Mouse (Mus musculus): ENCODE data around the gene Gm37240. TPM values are rescaled to one million over a fixed set of nuclear protein-coding genes. Genes with fewer than 3 reads are reported as not detected.

The Gm37240 gene
- total RNA-seq, 1 experiment, result 1.2 TPM

GRCm38 (mm10) chr3:85878911-85879310 is 8.4 kb downstream of the Gm37240 start:
- TF ChIP-seq MAFK (IDR thresholded peaks at IDR 0.05; ENCODE audit: insufficient read depth, low read depth, low read length) (no peak), ZNF384 (IDR thresholded peaks at IDR 0.05; ENCODE audit: low read depth, low read length) (no peak), HCFC1 (IDR thresholded peaks at IDR 0.05; ENCODE audit: borderline replicate concordance, insufficient read depth, low read length) (no peak), CHD2 (IDR thresholded peaks at IDR 0.05; ENCODE audit: low read depth, low read length) (no peak), ZC3H11A (IDR thresholded peaks at IDR 0.05; ENCODE audit: borderline replicate concordance, low read depth, low read length) (no peak)
- Histone ChIP-seq H3K9ac (ENCODE audit: insufficient read depth, low read depth, low read length, poor library complexity, severe bottlenecking) (no peak overlapping the region), H3K36me3 (ENCODE audit: control insufficient read depth, insufficient read depth, low read length, poor library complexity, severe bottlenecking) (no peaks in the 10 kb centered on the region), H3K27ac (ENCODE audit: insufficient read depth, low read depth, low read length, poor library complexity, severe bottlenecking) (no peak overlapping the region), H3K4me3 (ENCODE audit: insufficient read depth in 1 of 2, low read depth in 1 of 2, low read length in 2 of 2, poor library complexity in 1 of 2, severe bottlenecking in 1 of 2) (no peak overlapping the region), H3K4me1 (ENCODE audit: control insufficient read depth in 2 of 2, insufficient read depth in 2 of 2, low read length in 2 of 2, poor library complexity in 1 of 2) (no peaks in the 10 kb centered on the region), H3K9me3 (ENCODE audit: control insufficient read depth, insufficient read depth, low read depth, low read length) (no peaks in the 10 kb centered on the region)
- no peak for DNase-seq (ENCODE audit: low read depth, low spot score)
- in situ Hi-C loops (cut with MboI; ENCODE audit: low sequenced_read_pairs in 2 of 2, unreplicated experiment in 2 of 2), result no loop called here

DNA sequence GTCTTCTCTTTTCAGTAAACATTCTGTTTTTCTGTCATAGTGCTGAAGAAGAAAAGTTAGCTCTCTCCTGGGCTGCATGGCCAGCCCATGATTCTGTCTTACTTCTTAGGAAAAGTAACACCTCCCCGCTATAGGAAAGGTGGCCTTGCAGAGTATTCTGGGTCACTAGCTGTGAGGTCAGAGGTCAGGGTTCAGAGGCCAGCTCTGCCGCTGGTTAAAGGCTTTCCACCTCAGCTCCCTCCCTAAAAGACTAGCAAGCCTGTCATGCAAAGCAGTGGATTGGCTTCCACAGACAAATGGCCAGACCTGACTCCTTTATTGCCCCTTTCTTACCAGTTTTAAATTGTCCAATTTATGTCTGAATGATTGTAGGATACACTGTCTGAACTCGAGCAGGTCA is 23.3 kb downstream of the Gm37240 start:
- no peak overlapping the region for H3K4me3 ChIP-seq (ENCODE audit: insufficient read depth in 1 of 2, low read depth in 1 of 2, low read length in 2 of 2, poor library complexity in 1 of 2, severe bottlenecking in 1 of 2)
- H3K27ac ChIP-seq (ENCODE audit: insufficient read depth, low read depth, low read length, poor library complexity, severe bottlenecking), result no peak overlapping the region
- no peak for DNase-seq (ENCODE audit: low read depth, low spot score)
- no peak overlapping the region for H3K9ac ChIP-seq (ENCODE audit: insufficient read depth, low read depth, low read length, poor library complexity, severe bottlenecking)
- TF ChIP-seq ZC3H11A (IDR thresholded peaks at IDR 0.05; ENCODE audit: borderline replicate concordance, low read depth, low read length) (no peak), CHD2 (IDR thresholded peaks at IDR 0.05; ENCODE audit: low read depth, low read length) (no peak), MAFK (IDR thresholded peaks at IDR 0.05; ENCODE audit: insufficient read depth, low read depth, low read length) (no peak), ZNF384 (IDR thresholded peaks at IDR 0.05; ENCODE audit: low read depth, low read length) (no peak), HCFC1 (IDR thresholded peaks at IDR 0.05; ENCODE audit: borderline replicate concordance, insufficient read depth, low read length) (no peak)
- H3K4me1 ChIP-seq (ENCODE audit: control insufficient read depth in 2 of 2, insufficient read depth in 2 of 2, low read length in 2 of 2, poor library complexity in 1 of 2), result no peaks in the 10 kb centered on the region
- H3K36me3 ChIP-seq (ENCODE audit: control insufficient read depth, insufficient read depth, low read length, poor library complexity, severe bottlenecking), result no peaks in the 10 kb centered on the region
- in situ Hi-C loops (cut with MboI; ENCODE audit: low sequenced_read_pairs in 2 of 2, unreplicated experiment in 2 of 2), result no loop called here
- no peaks in the 10 kb centered on the region for H3K9me3 ChIP-seq (ENCODE audit: control insufficient read depth, insufficient read depth, low read depth, low read length)

- H3K27ac ChIP-seq (ENCODE audit: insufficient read depth, low read depth, low read length, poor library complexity, severe bottlenecking), result no peak overlapping the region
- no peak for TF ChIP-seq ZC3H11A (IDR thresholded peaks at IDR 0.05; ENCODE audit: borderline replicate concordance, low read depth, low read length)
- no peak for TF ChIP-seq CHD2 (IDR thresholded peaks at IDR 0.05; ENCODE audit: low read depth, low read length)
- TF ChIP-seq ZNF384 (IDR thresholded peaks at IDR 0.05; ENCODE audit: low read depth, low read length), result no peak
- no peak for TF ChIP-seq HCFC1 (IDR thresholded peaks at IDR 0.05; ENCODE audit: borderline replicate concordance, insufficient read depth, low read length)
- DNase-seq (ENCODE audit: low read depth, low spot score), result no peak
- H3K9me3 ChIP-seq (ENCODE audit: control insufficient read depth, insufficient read depth, low read depth, low read length), result no peaks in the 10 kb centered on the region
- no peaks in the 10 kb centered on the region for H3K36me3 ChIP-seq (ENCODE audit: control insufficient read depth, insufficient read depth, low read length, poor library complexity, severe bottlenecking)
- H3K4me3 ChIP-seq (ENCODE audit: insufficient read depth in 1 of 2, low read depth in 1 of 2, low read length in 2 of 2, poor library complexity in 1 of 2, severe bottlenecking in 1 of 2), result no peak overlapping the region
- in situ Hi-C loops (cut with MboI; ENCODE audit: low sequenced_read_pairs in 2 of 2, unreplicated experiment in 2 of 2), result no loop called here
- no peak overlapping the region for H3K9ac ChIP-seq (ENCODE audit: insufficient read depth, low read depth, low read length, poor library complexity, severe bottlenecking)
- no peaks in the 10 kb centered on the region for H3K4me1 ChIP-seq (ENCODE audit: control insufficient read depth in 2 of 2, insufficient read depth in 2 of 2, low read length in 2 of 2, poor library complexity in 1 of 2)
These were observed 24.4 kb downstream of the Gm37240 start for GRCm38 (mm10) chr3:85862886-85863285.

GRCm38 (mm10) chr3:85860996-85861395 is 26.3 kb downstream of the Gm37240 start:
- in situ Hi-C loops (cut with MboI; ENCODE audit: low sequenced_read_pairs in 2 of 2, unreplicated experiment in 2 of 2), result no loop called here
- Histone ChIP-seq H3K9me3 (ENCODE audit: control insufficient read depth, insufficient read depth, low read depth, low read length) (no peaks in the 10 kb centered on the region), H3K36me3 (ENCODE audit: control insufficient read depth, insufficient read depth, low read length, poor library complexity, severe bottlenecking) (no peaks in the 10 kb centered on the region), H3K27ac (ENCODE audit: insufficient read depth, low read depth, low read length, poor library complexity, severe bottlenecking) (no peak overlapping the region), H3K9ac (ENCODE audit: insufficient read depth, low read depth, low read length, poor library complexity, severe bottlenecking) (no peak overlapping the region), H3K4me3 (ENCODE audit: insufficient read depth in 1 of 2, low read depth in 1 of 2, low read length in 2 of 2, poor library complexity in 1 of 2, severe bottlenecking in 1 of 2) (no peak overlapping the region), H3K4me1 (ENCODE audit: control insufficient read depth in 2 of 2, insufficient read depth in 2 of 2, low read length in 2 of 2, poor library complexity in 1 of 2) (no peaks in the 10 kb centered on the region)
- no peak for TF ChIP-seq ZC3H11A (IDR thresholded peaks at IDR 0.05; ENCODE audit: borderline replicate concordance, low read depth, low read length)
- DNase-seq (ENCODE audit: low read depth, low spot score), result no peak

GRCm38 (mm10) chr3:85859311-85859710 is 28.0 kb downstream of the Gm37240 start:
- in situ Hi-C loops (cut with MboI; ENCODE audit: low sequenced_read_pairs in 2 of 2, unreplicated experiment in 2 of 2), result no loop called here
- no peak overlapping the region for H3K9ac ChIP-seq (ENCODE audit: insufficient read depth, low read depth, low read length, poor library complexity, severe bottlenecking)
- H3K4me1 ChIP-seq (ENCODE audit: control insufficient read depth in 2 of 2, insufficient read depth in 2 of 2, low read length in 2 of 2, poor library complexity in 1 of 2), result no peaks in the 10 kb centered on the region
- DNase-seq (ENCODE audit: low read depth, low spot score), result no peak
- H3K36me3 ChIP-seq (ENCODE audit: control insufficient read depth, insufficient read depth, low read length, poor library complexity, severe bottlenecking), result no peaks in the 10 kb centered on the region
- no peaks in the 10 kb centered on the region for H3K9me3 ChIP-seq (ENCODE audit: control insufficient read depth, insufficient read depth, low read depth, low read length)
- no peak overlapping the region for H3K27ac ChIP-seq (ENCODE audit: insufficient read depth, low read depth, low read length, poor library complexity, severe bottlenecking)
- H3K4me3 ChIP-seq (ENCODE audit: insufficient read depth in 1 of 2, low read depth in 1 of 2, low read length in 2 of 2, poor library complexity in 1 of 2, severe bottlenecking in 1 of 2), result no peak overlapping the region
- no peak for TF ChIP-seq ZC3H11A (IDR thresholded peaks at IDR 0.05; ENCODE audit: borderline replicate concordance, low read depth, low read length)
- no peak for TF ChIP-seq CHD2 (IDR thresholded peaks at IDR 0.05; ENCODE audit: low read depth, low read length)
- TF ChIP-seq HCFC1 (IDR thresholded peaks at IDR 0.05; ENCODE audit: borderline replicate concordance, insufficient read depth, low read length), result no peak
- no peak for TF ChIP-seq ZNF384 (IDR thresholded peaks at IDR 0.05; ENCODE audit: low read depth, low read length)
- TF ChIP-seq MAFK (IDR thresholded peaks at IDR 0.05; ENCODE audit: insufficient read depth, low read depth, low read length), result no peak

Data from ES-E14 (cell line).